Mouse (Mus musculus) adrenal gland (tissue): ENCODE results near the gene Zfyve9.

Experiments used
- intact Hi-C: fragments of 180-260 bp; cut with DNase I; formaldehyde crosslinking; loops from one replicate; pipeline ENCODE4 v1.15.1; 2025
- long read RNA-seq, 2 experiments: library from polyadenylated mRNA; unstranded; transcript quantifications; one replicate each; pipeline ENCODE4 v2.0.0; 2020; ENCODE audit warnings: borderline replicate concordance in 1 of 2; ENCODE audit not compliant: insufficient replicate concordance in 1 of 2

The Zfyve9 gene
- long read RNA-seq, experiment 1, partial matches to known transcripts: 8 of 10 reads
- long read RNA-seq, experiment 1, other reads (novel, unspliced or antisense): 2 of 10 reads
- long read RNA-seq, experiment 2, partial matches to known transcripts: 12 of 13 reads
- long read RNA-seq, experiment 2, other reads (novel, unspliced or antisense): 1 of 13 reads

GRCm38 (mm10) chr4:108780057-108780863 lies at the start of gene Zfyve9:
Gene Zfyve9 (minus strand): TSS chr4:108780798.
- intact Hi-C loops: loop anchor here (5.0 kb wide), 2 partner anchors 83 to 387 kb away; no protein-coding TSS in a partner anchor

DNA sequence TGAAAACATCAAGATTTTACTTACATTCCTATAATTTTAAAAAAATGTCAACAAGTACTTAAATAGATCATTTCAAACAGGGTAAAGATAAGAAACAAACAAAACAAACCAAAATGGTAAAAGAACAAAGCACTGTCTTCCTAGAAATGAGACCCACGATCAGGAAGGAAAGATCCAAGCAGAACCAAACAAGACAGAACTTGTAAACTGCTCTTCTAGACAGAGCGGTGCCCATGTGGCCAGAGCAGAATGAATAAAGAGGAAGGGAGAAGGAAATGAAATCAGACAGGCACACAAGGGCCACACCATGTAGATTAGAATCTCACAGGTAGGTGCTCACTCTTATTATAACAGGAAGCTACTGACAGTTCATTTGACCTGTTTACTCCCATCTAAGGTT lies 46.0 kb upstream of the Zfyve9 start:
- intact Hi-C loops: no loop called here

DNA sequence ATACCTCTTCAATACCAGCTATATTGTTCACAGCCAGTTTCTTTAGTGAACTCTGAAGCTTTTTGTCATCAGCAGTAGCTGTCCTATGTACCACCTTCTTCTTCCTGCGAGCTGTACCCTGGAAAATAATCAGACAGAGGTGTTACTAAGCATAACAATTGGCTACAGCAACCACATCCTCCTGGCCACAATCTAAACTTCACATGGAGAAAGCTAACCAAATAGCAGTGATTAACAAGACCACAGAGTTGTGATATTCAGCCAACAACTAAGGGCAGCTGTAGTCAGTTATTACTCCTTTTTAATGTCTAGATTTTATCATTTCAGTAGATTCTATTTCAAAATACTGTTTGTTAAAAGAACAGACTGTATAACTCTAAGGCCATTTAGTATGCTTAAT lies 45.5 kb upstream of the Zfyve9 start:
- intact Hi-C loops: no loop called here

DNA sequence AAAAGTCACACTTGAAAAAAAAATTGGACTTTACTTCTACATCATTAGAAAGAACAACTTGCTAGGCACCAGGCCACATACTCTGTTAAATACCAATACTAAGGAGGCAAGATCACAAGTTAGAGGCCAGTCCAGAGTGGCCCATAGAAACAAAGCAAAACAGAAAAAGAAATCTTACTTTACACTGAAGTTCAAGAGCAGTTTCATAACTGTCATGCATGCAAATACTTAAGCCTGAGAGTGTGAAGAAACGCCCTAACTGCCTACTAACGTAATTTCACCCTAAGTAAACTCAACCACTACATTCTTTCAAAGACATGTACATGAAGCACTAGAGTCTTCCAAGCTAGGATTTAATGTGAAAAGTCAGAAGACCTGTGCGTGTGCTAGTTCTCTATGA lies 45.1 kb upstream of the Zfyve9 start:
- intact Hi-C loops: no loop called here

- intact Hi-C loops: no loop called here
Measured at GRCm38 (mm10) chr4:108811550-108811949, 31.0 kb upstream of the Zfyve9 start.

DNA sequence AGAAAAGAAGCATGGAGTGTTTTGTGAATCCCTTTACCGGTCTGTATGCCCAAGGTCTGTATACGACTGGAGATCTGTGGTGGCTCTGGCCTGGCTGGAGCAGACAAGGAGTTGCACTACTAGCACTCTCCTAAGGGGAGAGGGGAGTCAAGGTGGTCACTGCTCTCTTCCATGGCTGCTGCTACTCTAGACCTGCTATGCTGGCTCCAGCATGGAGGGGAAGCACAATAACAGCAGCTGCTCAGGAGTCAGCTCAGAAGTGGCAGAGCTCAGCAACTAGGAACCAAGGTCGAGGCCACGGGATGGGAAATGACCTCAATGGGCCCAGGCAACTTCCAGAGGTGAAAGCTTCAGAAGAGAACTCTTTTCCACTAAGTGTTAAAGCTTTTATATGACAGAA lies 30.5 kb upstream of the Zfyve9 start:
- intact Hi-C loops: no loop called here

GRCm38 (mm10) chr4:108803535-108803934 lies 22.9 kb upstream of the Zfyve9 start:
- intact Hi-C loops: no loop called here

GRCm38 (mm10) chr4:108798083-108798830 lies 17.7 kb upstream of the Zfyve9 start:
- intact Hi-C loops: loop anchor here (5.0 kb wide), 2 partner anchors 74 to 179 kb away; no protein-coding TSS in a partner anchor

GRCm38 (mm10) chr4:108796701-108797100 lies 16.1 kb upstream of the Zfyve9 start:
- intact Hi-C loops: loop anchor here (5.0 kb wide), 2 partner anchors 76 to 181 kb away; no protein-coding TSS in a partner anchor

- intact Hi-C loops: no loop called here
Measured at GRCm38 (mm10) chr4:108793941-108794340, 13.3 kb upstream of the Zfyve9 start.

GRCm38 (mm10) chr4:108790507-108790906 lies 9.9 kb upstream of the Zfyve9 start:
- intact Hi-C loops: no loop called here

- intact Hi-C loops: no loop called here
Measured at GRCm38 (mm10) chr4:108789258-108789936, 8.8 kb upstream of the Zfyve9 start.

DNA sequence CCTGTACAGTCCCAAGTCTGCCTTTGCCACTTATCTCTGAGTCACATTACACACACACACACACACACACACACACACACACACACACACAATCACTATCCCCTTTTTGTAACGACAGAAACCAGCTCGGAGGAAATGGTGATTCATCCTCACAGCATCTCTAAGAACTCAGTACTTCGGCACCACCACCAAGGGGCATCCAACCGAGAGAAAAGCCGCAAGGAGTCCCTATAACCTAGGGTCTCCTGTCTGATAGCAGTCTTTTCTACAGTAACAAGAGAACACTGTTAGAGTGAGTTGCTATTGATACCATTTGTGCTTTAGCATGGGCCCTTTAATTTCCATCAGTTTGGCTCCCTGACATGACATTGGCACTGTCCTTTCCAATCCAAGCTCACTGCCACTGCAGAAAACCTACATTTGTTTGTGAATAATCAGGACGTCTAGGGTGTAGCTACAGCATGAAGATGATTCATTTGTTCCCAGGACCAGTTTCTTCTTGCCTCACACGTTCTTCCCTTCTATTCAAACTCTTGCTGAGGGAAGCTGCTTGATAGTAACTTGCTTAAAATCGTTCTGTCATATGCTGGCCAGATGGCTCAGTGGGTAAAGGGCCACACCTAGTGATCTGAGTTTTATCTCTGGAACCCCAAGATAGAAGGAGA lies 2.0 kb upstream of the Zfyve9 start:
- intact Hi-C loops: loop anchor here (5.0 kb wide), 2 partner anchors 85 to 385 kb away; no protein-coding TSS in a partner anchor

DNA sequence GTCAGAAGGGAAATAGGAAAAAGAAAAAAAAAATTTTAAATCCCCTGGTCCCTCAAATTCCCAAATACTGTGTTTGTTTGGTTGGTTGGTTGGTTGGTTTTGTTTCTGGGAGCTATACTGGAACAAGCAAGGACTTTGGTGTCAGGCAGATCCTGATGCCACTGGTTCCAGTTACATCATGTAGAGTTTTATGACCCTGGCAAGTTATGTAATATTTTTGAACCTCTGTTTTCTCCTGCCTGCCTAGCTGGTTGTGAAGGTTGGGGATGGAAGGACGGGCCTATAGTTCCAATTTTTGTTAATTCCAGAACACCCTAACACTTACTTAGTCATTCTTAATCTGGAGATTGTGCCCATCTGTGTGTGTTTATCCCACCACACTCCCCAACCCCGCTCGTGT lies 998 bp upstream of the Zfyve9 start:
- intact Hi-C loops: loop anchor here (5.0 kb wide), 2 partner anchors 84 to 386 kb away; no protein-coding TSS in a partner anchor

DNA sequence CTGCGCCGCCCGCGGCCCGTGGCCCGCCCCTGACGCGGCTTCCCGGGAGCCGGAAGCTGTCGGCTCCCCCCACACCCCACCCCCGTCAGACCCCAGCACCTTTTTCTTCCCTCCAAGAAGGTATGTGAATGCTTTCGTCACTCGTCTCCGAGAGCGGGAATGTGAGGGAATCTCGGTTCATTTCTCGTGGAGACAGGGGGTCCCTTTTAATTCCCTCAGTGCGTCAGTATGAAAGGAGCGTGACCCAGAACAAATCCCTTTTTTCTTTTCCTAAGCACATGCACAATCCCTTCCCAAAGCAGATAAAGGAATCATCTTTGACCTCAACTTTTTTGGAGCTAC lies 237 bp upstream of the Zfyve9 start:
- intact Hi-C loops: loop anchor here (5.0 kb wide), 2 partner anchors 84 to 386 kb away; no protein-coding TSS in a partner anchor

- intact Hi-C loops: loop anchor here (5.0 kb wide), 2 partner anchors 82 to 388 kb away; no protein-coding TSS in a partner anchor
Measured at GRCm38 (mm10) chr4:108779763-108780056, 888 bp downstream of the Zfyve9 start.

GRCm38 (mm10) chr4:108768527-108768926 lies 12.1 kb downstream of the Zfyve9 start:
- intact Hi-C loops: no loop called here

- intact Hi-C loops: no loop called here
Measured at GRCm38 (mm10) chr4:108759583-108759982, 21.0 kb downstream of the Zfyve9 start.

GRCm38 (mm10) chr4:108746160-108746873 lies 34.3 kb downstream of the Zfyve9 start:
- intact Hi-C loops: no loop called here

DNA sequence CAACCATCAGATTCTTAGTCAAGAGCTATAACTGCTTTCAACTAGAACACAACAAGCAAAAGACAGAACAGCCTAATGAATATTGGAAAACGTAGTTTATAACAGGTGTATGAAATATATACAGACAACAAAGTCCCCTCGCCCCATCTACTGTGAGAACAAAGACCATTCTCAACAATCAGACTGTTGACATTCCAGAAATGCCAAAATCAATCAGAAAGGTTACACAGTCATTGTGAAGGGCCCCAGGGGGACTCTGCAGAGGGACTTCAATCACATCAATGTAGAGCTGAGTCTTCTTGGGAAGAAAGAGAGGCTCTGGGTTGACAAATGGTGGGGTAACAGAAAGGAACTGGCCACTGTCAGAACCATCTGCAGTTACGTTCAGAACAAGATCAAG lies 49.0 kb downstream of the Zfyve9 start:
- intact Hi-C loops: no loop called here
